Mouse (Mus musculus) G1E (cell line): ENCODE data around the gene Oat.

Source experiments
- CTCF ChIP-seq: IDR thresholded peaks from 2 replicates; pipeline ENCODE4 v1.5.1; 2012; ENCODE audit warnings: low read depth, low read length, inconsistent platforms, mixed read lengths
- GATA1 ChIP-seq: IDR thresholded peaks from 2 replicates; pipeline ENCODE4 v1.6.1; 2012; ENCODE audit warnings: borderline replicate concordance, low read length, inconsistent platforms, mixed read lengths
- POLR2AphosphoS5 ChIP-seq: IDR thresholded peaks from 2 replicates; pipeline ENCODE4 v1.6.1; 2012; ENCODE audit warnings: low read depth, low read length, inconsistent platforms; ENCODE audit not compliant: insufficient replicate concordance

- TF ChIP-seq GATA1 = no peak
- no peak for TF ChIP-seq CTCF
- no peak for TF ChIP-seq POLR2AphosphoS5
Measured at GRCm38 (mm10) chr7:132509110-132509509, 67.1 kb downstream of the Oat start.
